Mouse (Mus musculus): ENCODE data around the gene Mrpl20. TPM values are rescaled to one million over a fixed set of nuclear protein-coding genes. Genes with fewer than 3 reads are reported as not detected.

The Mrpl20 gene
- total and polyA plus RNA-seq, 3 experiments: 336 to 346 TPM; not detected in 1

GRCm38 (mm10) chr4:155831205-155831766, 28.6 kb downstream of the Mrpl20 start, which contains the start of gene Aurkaip1:
TSS of gene Aurkaip1 (plus strand) at chr4:155831272.
- Histone ChIP-seq H3K4me3 (ENCODE audit: control insufficient read depth in 1 of 2, insufficient read depth in 1 of 2, low read depth in 2 of 2, low read length in 2 of 2) (peak within 1 kb of the TSS; percentile 84 to 90), H3K9ac (ENCODE audit: control insufficient read depth, low read depth, low read length, poor library complexity, severe bottlenecking) (peak within 1 kb of the TSS; percentile 88), H3K27ac (ENCODE audit: control insufficient read depth, low read depth, low read length) (peak within 1 kb of the TSS; percentile 93), H3K79me2 (ENCODE audit: control insufficient read depth, insufficient read depth, low read length, poor library complexity) (peaks cover 15% of the 10 kb centered on the region), H3K36me3 (ENCODE audit: control insufficient read depth in 1 of 2, insufficient read depth in 2 of 2, low read length in 2 of 2) (peaks cover 0 to 7% of the 10 kb centered on the region in 2 experiments; a peak in 2 of 4 replicates), H3K27me3 (ENCODE audit: control insufficient read depth in 1 of 2, insufficient read depth in 2 of 2, low read length in 2 of 2) (no peaks in the 10 kb centered on the region), H3K9me3 (replicated peaks; ENCODE audit: insufficient read depth, low read length) (no peaks in the 10 kb centered on the region), H3K4me1 (ENCODE audit: control insufficient read depth in 1 of 2, insufficient read depth in 2 of 2, low read length in 2 of 2) (peaks cover 0 to 10% of the 10 kb centered on the region in 2 experiments; a peak in 1 of 4 replicates)
- peak; percentile 98 for DNase-seq (ENCODE audit: low read depth, low spot score)
- TF ChIP-seq MYC (IDR thresholded peaks at IDR 0.05; ENCODE audit: low read depth, low read length): peak; percentile 85; the same call in 1 of the 2 replicates
- TF ChIP-seq KAT2A (conservative IDR thresholded peaks at IDR 0.05; ENCODE audit: low read depth, low read length): no peak; the same call in 1 of the 2 replicates
- TF ChIP-seq SIN3A (IDR thresholded peaks at IDR 0.05; ENCODE audit: low read length): peak; percentile 83
- TF ChIP-seq ELF1 (IDR thresholded peaks at IDR 0.05; ENCODE audit: low read depth, low read length): peak; percentile 93
- TF ChIP-seq BHLHE40 (IDR thresholded peaks at IDR 0.05; ENCODE audit: borderline replicate concordance, low read depth, low read length): peak; percentile 29; the same call in 1 of the 2 replicates
- TF ChIP-seq RCOR1 (IDR thresholded peaks at IDR 0.05; ENCODE audit: low read depth, low read length): peak; percentile 42; the same call in 1 of the 2 replicates
- peak; percentile 75 for TF ChIP-seq TCF12 (IDR thresholded peaks at IDR 0.05; ENCODE audit: low read depth, low read length)
- peak; percentile 82 for TF ChIP-seq MXI1 (IDR thresholded peaks at IDR 0.05; ENCODE audit: low read depth, low read length)
- TF ChIP-seq HCFC1 (IDR thresholded peaks at IDR 0.05; ENCODE audit: low read depth, low read length): peak; percentile 92
- TF ChIP-seq CTCF (IDR thresholded peaks at IDR 0.05 in 2 of 3, conservative IDR thresholded peaks at IDR 0.05 in 1 of 3; ENCODE audit: control insufficient read depth in 1 of 3, insufficient read depth in 1 of 3, low read depth in 2 of 3, low read length in 3 of 3, poor library complexity in 1 of 3, severe bottlenecking in 1 of 3): peak; percentile 68 to 94 (median 90); a peak in 5 of 6 replicates
- peak; percentile 66 to 84 for TF ChIP-seq POLR2A (IDR thresholded peaks at IDR 0.05; ENCODE audit: control insufficient read depth in 1 of 2, insufficient read depth in 1 of 2, low read depth in 1 of 2, low read length in 2 of 2, poor library complexity in 1 of 2)
- peak; percentile 88 for TF ChIP-seq NELFE (IDR thresholded peaks at IDR 0.05; ENCODE audit: low read depth, low read length)
- TF ChIP-seq UBTF (IDR thresholded peaks at IDR 0.05; ENCODE audit: borderline replicate concordance, insufficient read depth, low read depth, low read length): 0 out of 2 replicates have a peak, but pooled peaks have one; percentile 50
- TF ChIP-seq JUND (IDR thresholded peaks at IDR 0.05; ENCODE audit: low read depth, low read length): no peak
- peak; percentile 79 for TF ChIP-seq TBP (IDR thresholded peaks at IDR 0.05; ENCODE audit: low read depth, low read length)
- 0 out of 2 replicates have a peak, but pooled peaks have one; percentile 26 for TF ChIP-seq E2F4 (IDR thresholded peaks at IDR 0.05; ENCODE audit: borderline replicate concordance, low read depth, low read length)
- TF ChIP-seq USF1 (IDR thresholded peaks at IDR 0.05; ENCODE audit: low read depth, low read length): 0 out of 2 replicates have a peak, but pooled peaks have one; percentile 15
- peak; percentile 82; the same call in 1 of the 2 replicates for TF ChIP-seq MAZ (IDR thresholded peaks at IDR 0.05; ENCODE audit: low read depth, low read length)
- no peak for TF ChIP-seq ZC3H11A (IDR thresholded peaks at IDR 0.05; ENCODE audit: low read depth, low read length)
- 0 out of 2 replicates have a peak, but pooled peaks have one; percentile 23 for TF ChIP-seq NRF1 (IDR thresholded peaks at IDR 0.05; ENCODE audit: insufficient read depth, low read depth, low read length, poor library complexity, severe bottlenecking)
- TF ChIP-seq SMC3 (IDR thresholded peaks at IDR 0.05; ENCODE audit: low read depth, low read length): peak; percentile 51
- no peak for TF ChIP-seq CHD2 (IDR thresholded peaks at IDR 0.05; ENCODE audit: low read length)
- no peak for TF ChIP-seq MEF2A (IDR thresholded peaks at IDR 0.05; ENCODE audit: extremely low read depth, insufficient replicate concordance, low read depth, low read length, poor library complexity, severe bottlenecking)
- peak; percentile 62 for TF ChIP-seq ETS1 (IDR thresholded peaks at IDR 0.05; ENCODE audit: low read depth, low read length)

All from MEL (cell line).